Mouse (Mus musculus) bone marrow macrophage, adult 2 months (primary cell): ENCODE data around the gene Nf1.

Experiments used
- CTCF ChIP-seq: IDR thresholded peaks from 2 replicates; pipeline ENCODE4 v1.5.1; 2012; ENCODE audit warnings: low read depth, mild to moderate bottlenecking, low read length, moderate library complexity
- POLR2A ChIP-seq: IDR thresholded peaks from 2 replicates; pipeline ENCODE4 v1.6.1; 2012; ENCODE audit warnings: mild to moderate bottlenecking, low read depth, low read length, borderline replicate concordance

DNA sequence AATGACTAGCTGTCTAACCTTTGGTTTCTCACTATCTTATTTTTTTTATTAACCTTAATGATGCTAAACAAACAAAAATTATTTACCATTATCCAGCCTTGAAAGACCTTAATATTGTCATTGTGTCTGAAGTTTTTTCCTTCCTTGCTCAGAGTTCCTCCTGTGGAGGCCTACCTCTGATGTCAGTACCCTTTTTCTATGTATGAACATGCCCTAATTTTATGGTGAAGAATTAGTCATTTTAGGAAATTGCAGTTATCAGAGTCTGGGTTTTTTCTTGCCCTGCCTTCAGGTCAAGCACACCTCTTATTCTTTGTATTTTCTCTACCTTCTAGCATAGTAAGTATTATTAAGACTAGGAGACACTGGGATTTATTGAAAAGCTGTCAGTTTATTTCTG lies 145.2 kb downstream of the Nf1 start:
- TF ChIP-seq CTCF (no peak), POLR2A (no peak)
